Mouse (Mus musculus): ENCODE results near the gene Ybx2.

- no peak for TF ChIP-seq CTCF (conservative IDR thresholded peaks at IDR 0.05; ENCODE audit: insufficient read depth, insufficient read length, low read depth, low read length)
- TF ChIP-seq POLR2A (IDR thresholded peaks at IDR 0.05; ENCODE audit: low read depth, low read length), result no peak
These were observed 26.2 kb downstream of the Ybx2 start for GRCm38 (mm10) chr11:69961841-69962240.
